Mouse (Mus musculus) hindbrain, embryonic 15.5 days (tissue): ENCODE results near the gene Ptn. TPM values are rescaled to one million over a fixed set of nuclear protein-coding genes. Genes with fewer than 3 reads are reported as not detected.

Experiments
- ATAC-seq: fragments of 200-750 bp; cut with Nextera tagmentation; 2 replicates; pipeline ENCODE4 v1.8.0; 2017; ENCODE audit warnings: low read depth, moderate number of reproducible peaks, moderate TSS enrichment; ENCODE audit not compliant: low FRiP score
- H3K27ac ChIP-seq: fragments of 300-500 bp; sonication (generic); replicated peaks from 2 replicates; pipeline ENCODE4 v1.5.1; 2015; ENCODE audit warnings: mild to moderate bottlenecking, inconsistent platforms
- H3K27me3 ChIP-seq: fragments of 300-500 bp; sonication (generic); 2 replicates; pipeline ENCODE4 v1.6.1; 2015; ENCODE audit warnings: control low read depth, inconsistent platforms
- H3K36me3 ChIP-seq: fragments of 300-500 bp; sonication (generic); 2 replicates; pipeline ENCODE4 v1.6.1; 2015; ENCODE audit warnings: control low read depth, inconsistent platforms
- H3K4me1 ChIP-seq: fragments of 300-500 bp; sonication (generic); replicated peaks from 2 replicates; pipeline ENCODE4 v1.6.1; 2015; ENCODE audit warnings: control low read depth, inconsistent platforms
- H3K4me2 ChIP-seq: fragments of 300-500 bp; sonication (generic); 2 replicates; pipeline ENCODE4 v1.6.1; 2015; ENCODE audit warnings: moderate library complexity, mild to moderate bottlenecking, inconsistent platforms
- H3K4me3 ChIP-seq: fragments of 300-500 bp; sonication (generic); 2 replicates; pipeline ENCODE4 v1.5.1; 2015; ENCODE audit warnings: mild to moderate bottlenecking, inconsistent platforms
- H3K9ac ChIP-seq: fragments of 300-500 bp; sonication (generic); 2 replicates; pipeline ENCODE4 v1.6.1; 2015; ENCODE audit warnings: inconsistent platforms
- H3K9me3 ChIP-seq: fragments of 300-500 bp; sonication (generic); 2 replicates; pipeline ENCODE4 v1.6.1; 2016; ENCODE audit warnings: control low read depth, inconsistent platforms
- WGBS: fragments of 180-500 bp; shearing (Covaris S2); methylation state at CpG from one replicate; pipeline ENCODE4 v1.1.7; 2015; 5-methylcytosine and 5-hydroxymethylcytosine counted together
- polyA plus RNA-seq: library from polyadenylated mRNA; unstranded; fragments of >200 nt; fragmentation: Nextera tagmentation; extraction: Ambion mirVana; gene quantifications from 2 replicates; pipeline ENCODE4 v1.2.1, GENCODE M21; 2015

The Ptn gene
- 786 and 825 TPM in 2 replicates for polyA plus RNA-seq

DNA sequence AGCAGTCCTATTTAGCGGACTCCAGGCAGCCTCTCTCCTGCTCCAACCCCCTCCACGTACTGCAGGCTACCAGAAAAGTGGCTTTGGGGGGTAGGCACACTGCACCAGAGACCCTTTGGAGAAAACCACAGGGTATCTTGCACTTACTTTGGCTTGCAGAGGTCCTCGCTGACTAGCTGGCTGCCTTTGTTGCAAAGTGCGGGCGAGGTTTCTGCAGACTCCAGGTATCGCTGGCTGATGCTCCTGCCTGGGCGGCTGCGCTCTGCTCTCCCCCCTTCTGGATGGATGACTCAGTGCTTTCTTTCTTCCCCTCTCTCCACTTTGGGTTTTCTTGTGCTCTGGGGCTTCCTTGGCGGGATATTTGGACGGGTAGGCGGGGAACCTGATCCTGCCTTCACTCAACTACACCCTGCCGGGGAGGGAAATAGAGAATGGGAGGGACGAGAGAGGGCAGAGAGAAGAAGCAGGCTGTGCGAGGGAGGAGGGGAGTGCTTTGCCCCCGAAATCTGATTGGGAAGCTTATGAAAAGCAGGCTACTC is at the start of gene Ptn:
Gene Ptn, minus strand, starts transcription at position 474 of the 539 bp plus-strand sequence.
- peaks cover 42% of the 10 kb centered on the region for H3K4me1 ChIP-seq
- H3K4me3 ChIP-seq: peak within 1 kb of the TSS; percentile 66
- H3K9me3 ChIP-seq: no peaks in the 10 kb centered on the region
- peak within 1 kb of the TSS; percentile 70 for H3K4me2 ChIP-seq
- WGBS: under 1% methylated on average over 15 of the region's 15 CpGs
- peaks cover 6% of the 10 kb centered on the region; the same call in 1 of the 2 replicates for H3K36me3 ChIP-seq
- H3K27ac ChIP-seq: peak within 1 kb of the TSS; percentile 91
- ATAC-seq: peak; percentile 88
- H3K27me3 ChIP-seq: no peaks in the 10 kb centered on the region
- H3K9ac ChIP-seq: peak within 1 kb of the TSS; percentile 81

DNA sequence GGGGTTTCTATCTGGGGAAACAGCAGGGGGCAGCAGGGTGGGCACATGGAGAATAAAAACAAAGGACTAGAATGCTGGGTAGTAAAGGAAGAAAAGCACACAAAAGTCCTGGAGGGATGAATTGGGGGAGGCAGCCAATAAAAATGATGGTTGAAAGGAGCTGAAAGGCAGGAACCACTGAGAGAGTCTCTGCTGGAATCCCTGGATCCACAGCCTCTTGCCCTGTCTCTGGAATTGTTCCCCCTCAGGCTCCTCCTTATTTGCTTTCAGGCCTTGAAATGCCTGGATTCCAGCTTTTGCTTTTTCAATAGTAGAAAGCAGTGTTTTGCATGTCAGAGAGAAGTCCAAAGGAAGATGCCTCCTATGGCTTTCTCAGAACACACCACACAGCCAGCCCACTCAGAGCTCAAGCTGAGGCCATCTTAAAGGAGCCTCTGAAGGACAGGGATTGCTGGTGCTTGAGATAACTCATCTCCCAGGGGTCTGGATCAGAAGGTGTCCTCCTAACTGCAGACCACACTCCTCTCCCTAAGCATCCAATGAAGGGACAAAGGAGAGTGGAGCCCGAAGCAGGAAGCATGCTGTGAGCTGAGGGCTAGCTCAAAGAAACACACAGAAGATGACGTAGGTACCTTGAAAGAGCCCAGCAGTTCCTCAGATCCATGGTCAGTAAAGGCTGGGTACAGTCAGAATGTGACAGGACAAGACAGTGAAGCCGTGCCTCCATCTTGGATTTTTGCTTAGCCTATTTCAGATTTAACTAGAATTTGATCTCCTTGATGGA is 48.4 kb upstream of the Ptn start:
- Histone ChIP-seq H3K9ac (no peak overlapping the region), H3K27me3 (no peaks in the 10 kb centered on the region), H3K4me3 (no peak overlapping the region), H3K36me3 (no peaks in the 10 kb centered on the region), H3K9me3 (no peaks in the 10 kb centered on the region), H3K4me2 (no peak overlapping the region), H3K27ac (peak overlapping the region; percentile 76), H3K4me1 (peaks cover 13% of the 10 kb centered on the region; the same call in 1 of the 2 replicates)
- peak; percentile 61; the same call in 1 of the 2 replicates for ATAC-seq
- 20% methylated on average over 3 of the region's 3 CpGs for WGBS

DNA sequence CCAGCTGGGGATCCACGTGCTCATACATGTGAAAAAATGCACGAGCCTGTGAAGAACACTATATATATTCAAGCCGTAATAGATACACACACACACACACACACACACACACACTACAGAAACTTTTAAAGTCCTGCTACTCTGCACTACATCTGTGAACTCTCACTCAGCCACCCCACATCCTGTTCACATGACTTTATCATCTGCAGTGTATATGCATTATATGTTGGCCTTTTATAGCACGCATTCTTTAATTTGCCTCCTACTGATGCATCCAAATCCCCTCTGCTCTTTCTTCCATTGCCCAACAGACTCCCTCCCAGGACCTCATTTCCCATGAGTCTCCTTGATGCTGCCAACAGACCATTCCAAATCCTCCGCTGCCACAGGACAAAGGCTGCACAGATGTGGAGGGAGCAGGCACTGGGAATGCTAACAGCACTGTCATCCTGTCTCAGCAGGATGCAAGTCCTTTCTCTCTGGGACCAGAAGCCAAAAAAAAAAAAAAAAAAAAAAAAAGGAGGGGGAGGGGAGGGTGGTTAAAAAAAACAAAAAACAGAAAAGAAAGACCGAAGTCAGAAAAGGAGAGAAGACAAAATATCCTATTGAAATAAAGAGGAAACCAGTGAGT is 47.7 kb upstream of the Ptn start:
- H3K27me3 ChIP-seq: no peaks in the 10 kb centered on the region
- H3K4me2 ChIP-seq: no peak overlapping the region
- 13% methylated on average over 6 of the region's 6 CpGs for WGBS
- no peak overlapping the region for H3K4me3 ChIP-seq
- peaks cover 13% of the 10 kb centered on the region; the same call in 1 of the 2 replicates for H3K4me1 ChIP-seq
- H3K27ac ChIP-seq: peak overlapping the region; percentile 76
- no peaks in the 10 kb centered on the region for H3K9me3 ChIP-seq
- ATAC-seq: peak; percentile 85; the same call in 1 of the 2 replicates
- H3K9ac ChIP-seq: no peak overlapping the region
- H3K36me3 ChIP-seq: no peaks in the 10 kb centered on the region

DNA sequence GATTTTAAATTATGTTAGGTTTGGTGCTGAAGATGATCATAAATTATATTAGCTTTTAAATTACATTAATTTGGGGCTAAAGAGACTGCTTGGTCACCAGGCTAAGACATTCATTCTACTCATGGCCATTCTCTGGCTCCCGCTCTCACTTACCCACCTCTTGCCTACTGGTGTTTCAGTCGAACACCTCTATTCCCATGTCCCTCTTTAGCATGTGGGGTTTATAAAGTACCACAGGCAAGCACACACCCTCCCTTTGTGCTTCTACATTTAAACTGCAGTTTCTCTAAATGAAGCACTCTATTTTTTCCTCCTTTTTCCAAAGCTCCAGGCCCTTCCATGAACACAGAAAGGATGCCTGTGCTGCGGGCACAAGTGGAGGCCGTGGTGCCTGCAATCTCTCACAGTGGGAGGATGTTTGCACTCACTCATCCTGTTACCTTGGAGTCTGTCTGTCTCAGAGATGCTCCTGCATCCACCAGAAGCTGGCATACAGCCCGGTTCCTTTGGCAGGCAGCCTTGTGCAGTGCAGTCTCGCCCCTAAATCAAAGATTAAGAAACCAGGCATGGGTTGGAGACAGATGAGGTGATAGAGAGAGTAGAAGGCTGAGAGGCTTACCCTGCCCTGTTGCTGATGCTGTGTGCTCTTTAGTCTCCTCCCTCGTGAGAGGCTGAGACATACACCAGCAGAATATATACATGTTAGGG is 40.6 kb upstream of the Ptn start:
- Histone ChIP-seq H3K9ac (no peak overlapping the region), H3K4me1 (no peaks in the 10 kb centered on the region), H3K36me3 (0 out of 2 replicates have a peak, but pooled peaks cover 6% of the 10 kb centered on the region), H3K4me3 (no peak overlapping the region), H3K9me3 (no peaks in the 10 kb centered on the region), H3K4me2 (no peak overlapping the region), H3K27ac (peak overlapping the region; percentile 63), H3K27me3 (no peaks in the 10 kb centered on the region)
- peak; percentile 96 for ATAC-seq
- WGBS: 45% methylated on average over 7 of the region's 7 CpGs

DNA sequence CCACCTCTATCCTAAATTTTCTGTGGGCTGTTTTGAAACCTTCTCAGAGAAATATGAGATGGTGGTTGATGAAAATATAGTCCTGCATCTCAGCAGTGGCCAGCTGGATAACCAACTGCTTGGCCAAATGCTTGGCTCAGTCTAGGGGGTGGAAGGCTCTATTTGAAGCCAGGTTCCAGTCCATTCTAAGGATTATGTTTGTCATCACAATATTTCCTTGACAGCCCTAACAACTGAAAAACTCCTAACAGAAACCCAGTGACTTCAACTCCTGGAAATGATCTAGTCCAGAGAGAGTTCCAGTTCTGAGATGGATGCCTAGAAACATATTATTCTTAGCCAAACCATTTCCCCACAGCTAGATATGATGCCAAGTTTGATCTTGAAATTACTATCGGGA is 35.3 kb upstream of the Ptn start:
- H3K4me2 ChIP-seq: no peak overlapping the region

DNA sequence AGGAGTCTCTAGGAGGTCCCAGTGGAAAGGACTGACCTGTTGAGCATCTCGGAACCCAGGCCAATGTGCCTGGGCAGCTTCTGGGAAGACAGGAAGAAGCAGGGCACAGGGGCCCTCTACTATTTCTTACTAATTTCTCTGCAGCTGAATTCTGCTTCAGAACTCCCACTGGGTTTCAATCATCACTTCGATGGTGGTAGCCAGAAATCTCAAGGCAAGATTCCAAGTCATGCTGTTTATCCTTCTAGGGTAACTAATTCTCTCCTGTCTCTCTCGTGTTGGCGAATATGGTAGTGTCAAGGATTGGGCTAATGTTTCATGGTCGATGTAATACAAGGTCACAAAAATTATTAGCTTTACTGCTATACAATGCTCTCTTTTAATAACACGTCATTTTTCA is 34.2 kb upstream of the Ptn start:
- H3K4me3 ChIP-seq: no peak overlapping the region
- H3K27me3 ChIP-seq: no peaks in the 10 kb centered on the region
- no peak overlapping the region for H3K4me2 ChIP-seq
- H3K36me3 ChIP-seq: 0 out of 2 replicates have a peak, but pooled peaks cover 6% of the 10 kb centered on the region
- H3K27ac ChIP-seq: no peak overlapping the region
- WGBS: 57% methylated on average over 6 of the region's 6 CpGs
- ATAC-seq: no peak
- H3K4me1 ChIP-seq: no peaks in the 10 kb centered on the region
- H3K9ac ChIP-seq: no peak overlapping the region
- H3K9me3 ChIP-seq: no peaks in the 10 kb centered on the region

More for the DNA sequence above, 35.3 kb upstream of the Ptn start:
- ATAC-seq: no peak
- Histone ChIP-seq H3K4me3 (no peak overlapping the region), H3K9ac (no peak overlapping the region), H3K27ac (no peak overlapping the region), H3K9me3 (no peaks in the 10 kb centered on the region), H3K4me1 (no peaks in the 10 kb centered on the region), H3K36me3 (0 out of 2 replicates have a peak, but pooled peaks cover 6% of the 10 kb centered on the region), H3K27me3 (no peaks in the 10 kb centered on the region)
- WGBS: 66% methylated on average over 1 of the region's 1 CpGs

DNA sequence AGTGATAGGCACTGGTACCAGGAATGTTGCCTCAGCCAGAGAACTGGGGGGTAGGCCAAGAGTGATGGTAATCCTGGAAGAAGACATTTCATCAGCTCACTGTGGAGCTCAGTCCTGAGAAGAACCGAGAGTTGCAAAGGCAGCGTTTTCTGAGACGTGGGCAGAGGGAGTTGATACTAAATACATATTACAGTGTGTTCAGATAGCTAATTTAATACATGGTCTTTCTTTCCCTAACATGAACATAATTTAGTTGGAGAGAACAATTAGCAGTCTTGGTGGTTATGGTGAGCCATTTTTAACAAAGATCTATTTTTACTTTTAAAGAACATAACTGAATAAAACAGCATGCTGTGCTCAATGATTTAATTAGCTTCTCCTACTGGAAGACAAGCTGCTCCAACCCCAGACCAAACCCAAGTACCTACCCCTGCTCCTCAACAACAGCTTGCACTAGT is 33.0 kb upstream of the Ptn start:
- no peak overlapping the region for H3K4me3 ChIP-seq
- H3K27me3 ChIP-seq: no peaks in the 10 kb centered on the region
- no peak overlapping the region for H3K4me2 ChIP-seq
- 0 out of 2 replicates have a peak overlapping the region, but pooled peaks have one; percentile 21 for H3K27ac ChIP-seq
- H3K36me3 ChIP-seq: 0 out of 2 replicates have a peak, but pooled peaks cover 6% of the 10 kb centered on the region
- no peaks in the 10 kb centered on the region for H3K4me1 ChIP-seq
- no peaks in the 10 kb centered on the region for H3K9me3 ChIP-seq
- H3K9ac ChIP-seq: no peak overlapping the region
- no peak for ATAC-seq
- 76% methylated on average over 3 of the region's 3 CpGs for WGBS

DNA sequence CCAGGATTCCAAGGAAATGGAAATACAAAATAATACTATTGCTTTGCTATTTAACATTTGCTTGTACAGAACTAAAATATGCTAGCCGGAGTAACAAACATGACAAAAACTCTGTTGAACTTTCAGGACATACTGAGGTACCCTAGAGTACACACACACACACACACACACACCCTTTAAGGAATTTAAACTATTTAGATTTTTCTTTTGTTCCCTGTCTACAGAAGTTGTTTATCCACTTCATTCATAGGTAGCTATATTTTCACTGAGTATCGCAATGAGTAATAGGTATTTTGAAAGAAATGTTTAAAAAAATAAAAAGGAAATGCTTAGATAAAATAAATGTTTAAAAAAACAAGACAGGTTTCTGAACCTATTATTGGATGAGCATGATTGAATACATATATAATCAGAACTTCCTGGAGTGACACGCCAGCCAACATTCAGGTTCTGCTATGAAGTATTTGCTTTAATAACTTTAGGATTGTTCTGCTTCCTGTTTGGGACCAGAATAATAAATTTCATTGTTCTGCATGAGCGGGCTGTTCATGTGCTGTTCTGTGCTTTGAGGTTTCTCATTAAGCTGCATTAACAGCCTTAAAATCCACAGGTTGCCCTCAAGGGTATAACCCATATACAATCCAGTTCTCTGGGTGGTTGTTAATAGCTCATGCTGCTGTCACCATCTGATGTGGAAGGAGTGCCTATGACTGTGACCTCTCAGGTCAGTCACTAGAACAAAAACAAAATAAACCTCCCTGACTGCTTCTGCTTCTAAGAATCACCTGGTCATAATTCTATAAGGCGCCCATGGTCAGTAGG is 32.3 kb upstream of the Ptn start:
- Histone ChIP-seq H3K36me3 (0 out of 2 replicates have a peak, but pooled peaks cover 6% of the 10 kb centered on the region), H3K4me2 (no peak overlapping the region), H3K9me3 (no peaks in the 10 kb centered on the region), H3K9ac (no peak overlapping the region), H3K4me1 (no peaks in the 10 kb centered on the region), H3K27ac (0 out of 2 replicates have a peak overlapping the region, but pooled peaks have one; percentile 21), H3K27me3 (no peaks in the 10 kb centered on the region), H3K4me3 (no peak overlapping the region)
- no peak for ATAC-seq
- WGBS: 82% methylated on average over 5 of the region's 5 CpGs

DNA sequence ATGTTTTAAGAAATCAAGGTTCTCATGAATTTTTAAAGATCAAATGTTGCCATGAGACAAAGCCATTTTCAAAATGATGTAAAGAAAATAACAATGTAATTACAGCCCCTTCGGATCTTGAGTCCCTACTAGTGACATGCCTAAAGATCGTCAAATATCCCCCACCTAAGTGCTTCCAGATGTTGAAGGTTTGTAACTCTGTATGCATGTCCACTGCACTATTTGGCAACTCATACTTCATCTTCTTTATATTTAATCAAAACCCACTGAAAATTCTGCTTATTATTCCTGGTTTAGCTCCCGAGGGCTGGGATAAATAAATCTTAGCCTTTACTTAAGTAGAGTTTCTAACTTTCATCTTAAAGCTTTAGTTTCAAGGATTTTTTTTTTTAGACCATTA is 31.7 kb upstream of the Ptn start:
- Histone ChIP-seq H3K4me2 (no peak overlapping the region), H3K27me3 (no peaks in the 10 kb centered on the region), H3K36me3 (0 out of 2 replicates have a peak, but pooled peaks cover 3% of the 10 kb centered on the region), H3K4me1 (no peaks in the 10 kb centered on the region), H3K9ac (no peak overlapping the region), H3K4me3 (no peak overlapping the region), H3K27ac (no peak overlapping the region), H3K9me3 (no peaks in the 10 kb centered on the region)
- no peak for ATAC-seq
- 70% methylated on average over 3 of the region's 3 CpGs for WGBS

DNA sequence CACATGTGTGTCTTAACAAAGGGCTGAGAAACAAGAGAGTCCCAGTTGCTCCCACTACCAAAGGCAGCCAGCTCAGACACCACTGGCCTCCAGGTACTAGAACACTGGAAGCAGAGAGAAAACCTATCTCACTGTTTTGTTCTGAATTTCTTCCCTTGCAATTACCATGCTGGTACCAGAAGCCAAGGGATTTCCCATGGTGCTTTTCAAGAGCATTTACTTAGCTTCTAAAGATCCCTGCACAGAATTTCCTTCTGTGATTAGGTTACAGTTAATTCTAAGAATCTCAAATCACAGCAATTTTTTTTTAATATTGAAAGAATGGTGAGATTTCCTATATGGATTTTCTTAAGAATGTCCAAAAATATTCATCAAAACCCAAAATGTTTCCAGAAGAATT is 31.2 kb upstream of the Ptn start:
- no peak overlapping the region for H3K27ac ChIP-seq
- ATAC-seq: no peak
- H3K4me1 ChIP-seq: no peaks in the 10 kb centered on the region
- no peak overlapping the region for H3K4me2 ChIP-seq
- H3K4me3 ChIP-seq: no peak overlapping the region
- H3K36me3 ChIP-seq: no peaks in the 10 kb centered on the region
- H3K9me3 ChIP-seq: no peaks in the 10 kb centered on the region
- H3K27me3 ChIP-seq: no peaks in the 10 kb centered on the region
- no peak overlapping the region for H3K9ac ChIP-seq

DNA sequence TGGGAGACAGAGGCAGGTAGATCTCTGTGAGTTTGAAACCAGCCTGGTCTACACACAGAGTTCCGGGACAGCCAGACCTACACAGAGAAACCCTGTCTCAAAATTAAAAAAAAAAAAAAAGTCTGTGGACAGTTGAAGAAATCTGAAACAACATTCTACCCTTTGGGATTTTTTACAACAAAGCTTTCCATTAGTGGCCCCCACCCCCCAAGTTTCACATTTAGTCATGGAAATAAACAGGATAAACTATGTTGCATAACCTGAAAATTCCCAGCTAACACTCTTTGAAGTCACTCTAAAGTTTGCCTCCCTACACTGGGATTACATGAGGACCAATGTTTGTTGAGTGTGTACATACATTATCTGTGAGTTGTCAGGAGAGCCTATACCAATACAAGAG is 28.7 kb upstream of the Ptn start:
- H3K4me2 ChIP-seq: no peak overlapping the region
- ATAC-seq: no peak
- no peak overlapping the region for H3K4me3 ChIP-seq
- H3K9me3 ChIP-seq: no peaks in the 10 kb centered on the region
- no peaks in the 10 kb centered on the region for H3K36me3 ChIP-seq
- H3K27ac ChIP-seq: no peak overlapping the region
- WGBS: 98% methylated on average over 1 of the region's 1 CpGs
- no peaks in the 10 kb centered on the region for H3K27me3 ChIP-seq
- H3K4me1 ChIP-seq: no peaks in the 10 kb centered on the region
- H3K9ac ChIP-seq: no peak overlapping the region
